Mouse (Mus musculus) heart, postnatal 0 days (tissue): ENCODE measurements around the gene Ilf2.

Experiments
- CTCF ChIP-seq: IDR thresholded peaks from 2 replicates; pipeline ENCODE4 v1.5.1; 2016; ENCODE audit warnings: antibody characterized with exemption, control low read depth, low read depth
- EP300 ChIP-seq: IDR thresholded peaks from 2 replicates; pipeline ENCODE4 v1.6.1; 2016; ENCODE audit warnings: antibody characterized with exemption, low read depth

GRCm38 (mm10) chr3:90445417-90446200 is 30.3 kb upstream of the Ilf2 start:
- no peak for TF ChIP-seq CTCF
- no peak for TF ChIP-seq EP300
